Mouse (Mus musculus) olfactory bulb, adult 2 months (tissue): ENCODE data around the gene Phka2. TPM values are rescaled to one million over a fixed set of nuclear protein-coding genes. Genes with fewer than 3 reads are reported as not detected.

Experiments
- H3K27ac ChIP-seq: fragments of 200-500 bp; 2 replicates; pipeline ENCODE4 v1.5.1; 2012; ENCODE audit warnings: low read depth, low read length; ENCODE audit not compliant: insufficient read depth
- H3K4me1 ChIP-seq: fragments of 200-500 bp; 2 replicates; pipeline ENCODE4 v1.6.1; 2012; ENCODE audit warnings: low read length; ENCODE audit not compliant: control insufficient read depth, insufficient read depth
- H3K4me3 ChIP-seq: fragments of 200-500 bp; 2 replicates; pipeline ENCODE4 v1.5.1; 2012; ENCODE audit warnings: mild to moderate bottlenecking, low read depth, low read length, moderate library complexity; ENCODE audit not compliant: insufficient read depth
- CTCF ChIP-seq: fragments of 200-500 bp; IDR thresholded peaks from 2 replicates; pipeline ENCODE4 v1.5.1; 2012; ENCODE audit warnings: low read depth, mild to moderate bottlenecking, low read length, moderate library complexity; ENCODE audit not compliant: insufficient read depth
- POLR2A ChIP-seq: fragments of 200-500 bp; IDR thresholded peaks from 2 replicates; pipeline ENCODE4 v1.6.1; 2012; ENCODE audit warnings: mild to moderate bottlenecking, low read depth, low read length, moderate library complexity; ENCODE audit not compliant: insufficient read depth
- WGBS: fragments of 180-500 bp; shearing (Covaris S2); methylation state at CpG from one replicate; pipeline ENCODE4 v1.1.7; 2018; 5-methylcytosine and 5-hydroxymethylcytosine counted together
- polyA plus RNA-seq: library from polyadenylated mRNA; stranded (reverse); fragments of >200 nt; gene quantifications from 2 replicates; pipeline ENCODE4 v1.2.4, GENCODE M21; 2012; ENCODE audit warnings: low replicate concordance; ENCODE audit not compliant: missing spikeins, insufficient read depth, insufficient read length

Phka2 gene
- polyA plus RNA-seq, 1 experiment: not detected

DNA sequence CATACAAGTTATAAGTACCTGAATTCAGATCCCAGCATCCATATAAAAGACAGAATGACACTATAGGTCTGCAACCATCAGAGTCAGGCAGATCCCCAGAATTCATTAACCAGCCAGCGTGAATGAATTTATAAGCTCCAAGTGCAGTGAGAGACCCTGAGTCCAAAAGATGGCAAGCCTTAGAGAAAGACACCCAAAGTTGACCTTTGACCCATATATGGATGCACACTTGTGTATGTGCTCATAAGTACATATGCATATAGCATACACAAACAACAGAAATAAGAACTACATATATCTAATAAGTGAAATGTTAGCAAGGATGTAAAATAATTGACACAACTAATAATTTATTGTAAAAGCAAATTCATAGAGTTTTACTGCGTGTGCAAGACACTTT, 108.5 kb downstream of the Phka2 start:
- WGBS: 58% methylated on average over 2 of the region's 2 CpGs
- H3K27ac ChIP-seq: no peak overlapping the region
- no peak overlapping the region for H3K4me3 ChIP-seq
- no peaks in the 10 kb centered on the region for H3K4me1 ChIP-seq
- TF ChIP-seq POLR2A (no peak), CTCF (no peak)

DNA sequence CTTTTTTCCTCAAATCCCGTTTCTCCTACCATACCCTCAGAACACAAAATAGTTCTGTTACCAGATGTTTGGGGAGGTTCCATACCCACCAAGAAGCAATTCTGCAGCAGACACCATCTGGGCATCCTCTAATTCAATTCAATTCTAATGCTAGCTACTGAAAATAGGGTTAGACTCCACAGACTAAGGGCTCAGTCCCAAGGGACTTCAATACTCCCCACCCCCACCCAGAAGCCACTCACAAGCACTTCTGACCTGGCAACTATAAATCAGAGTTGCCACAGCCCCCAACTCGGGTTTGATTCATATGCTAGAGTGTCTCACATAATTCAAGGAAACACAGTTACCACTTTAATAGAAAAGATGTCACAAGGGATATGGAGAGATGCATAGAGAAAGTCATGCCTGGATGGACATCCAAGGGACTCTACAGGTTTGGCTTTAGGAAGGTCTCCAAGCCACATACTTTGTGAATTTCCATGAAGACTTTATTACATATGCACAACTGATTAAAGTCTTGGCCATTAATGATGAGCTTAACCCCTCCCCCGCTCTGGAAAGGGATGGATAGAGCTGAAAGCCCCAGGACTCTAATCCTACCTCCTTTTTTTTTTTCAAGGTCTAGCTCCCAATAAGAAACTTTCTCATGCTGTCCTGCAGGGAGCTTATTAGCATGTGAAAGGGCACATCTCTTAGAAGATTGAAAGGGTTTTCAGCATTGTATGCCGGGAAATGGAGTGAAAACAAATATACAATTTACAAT, 109.1 kb downstream of the Phka2 start:
- H3K4me3 ChIP-seq: no peak overlapping the region
- no peak overlapping the region for H3K27ac ChIP-seq
- H3K4me1 ChIP-seq: no peaks in the 10 kb centered on the region
- WGBS: 36% methylated on average over 4 of the region's 4 CpGs
- TF ChIP-seq CTCF (no peak), POLR2A (no peak)

Other genes starting within 250 kb of the Phka2 start
- not detected in 2 replicates for gene Adgrg2, start 111.5 kb upstream of the Phka2 start, polyA plus RNA-seq
- gene Ppef1, start 233.6 kb downstream of the Phka2 start, polyA plus RNA-seq: not detected in 2 replicates